Mouse (Mus musculus) thymus, postnatal 36 days (tissue): ENCODE measurements around the gene Acat1.

ENCODE experiments used
- DNase-seq, 2 experiments: peaks; one replicate each; pipeline ENCODE4 v3.0.0; 2022; ENCODE audit warnings: mixed read lengths in 2 of 2

Gene Acat1

DNA sequence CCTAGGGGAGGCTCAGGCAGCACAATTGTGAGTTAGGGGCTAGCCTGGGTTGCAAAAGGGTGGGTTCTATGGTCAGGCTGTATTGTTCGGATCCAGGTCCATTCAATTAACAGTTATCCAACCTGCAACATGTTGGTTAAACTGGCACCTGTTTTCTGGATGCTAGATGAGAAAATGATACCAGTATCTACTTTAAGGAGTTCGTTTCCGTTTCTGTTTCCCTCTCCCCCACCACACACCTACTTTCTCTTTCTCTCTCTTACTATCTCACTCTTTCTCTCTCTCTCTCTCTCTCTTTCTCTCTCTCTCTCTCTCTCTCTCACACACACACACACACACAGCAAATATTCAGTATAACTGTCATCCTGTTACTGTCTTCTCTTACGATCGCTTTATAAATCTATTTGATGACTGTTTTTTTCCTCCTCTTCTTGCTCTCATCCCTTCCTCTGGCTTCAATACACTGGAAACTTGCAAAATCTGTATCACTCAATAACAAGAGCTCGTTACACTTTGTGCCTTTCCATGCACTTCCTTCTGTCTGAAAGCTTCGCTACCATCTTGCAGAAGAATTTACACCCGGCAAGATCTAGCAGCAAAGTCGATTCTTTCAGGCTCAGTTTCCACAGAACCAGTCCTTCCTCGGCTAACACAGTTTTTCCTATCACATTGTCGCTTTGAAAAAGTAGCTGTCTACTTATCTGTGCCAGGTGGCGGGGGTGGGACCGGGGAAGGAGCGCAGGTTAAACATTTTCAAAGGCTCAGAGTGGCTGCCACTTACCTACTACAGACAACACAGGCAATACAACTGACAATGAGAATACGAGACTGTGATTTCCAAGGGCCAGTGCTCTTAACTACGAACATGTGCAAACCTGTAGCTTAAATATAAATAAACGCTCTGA is 74.5 kb downstream of the Acat1 start:
- peak; percentile 7 to 20 for DNase-seq
